Mouse (Mus musculus) embryonic facial prominence, embryonic 15.5 days (tissue): Measurements from ENCODE around the gene Ano6. TPM values are rescaled to one million over a fixed set of nuclear protein-coding genes. Genes with fewer than 3 reads are reported as not detected.

ENCODE experiments used
- ATAC-seq: fragments of 200-750 bp; cut with Nextera tagmentation; 2 replicates; pipeline ENCODE4 v1.8.0; 2017; ENCODE audit warnings: low read depth, moderate TSS enrichment; ENCODE audit not compliant: insufficient number of reproducible peaks, low FRiP score, low TSS enrichment
- H3K27ac ChIP-seq: fragments of 300-500 bp; sonication (generic); replicated peaks from 2 replicates; pipeline ENCODE4 v1.5.1; 2015; ENCODE audit warnings: mild to moderate bottlenecking, inconsistent platforms
- H3K27me3 ChIP-seq: fragments of 300-500 bp; sonication (generic); 2 replicates; pipeline ENCODE4 v1.6.1; 2015; ENCODE audit warnings: inconsistent platforms
- H3K36me3 ChIP-seq: fragments of 300-500 bp; sonication (generic); 2 replicates; pipeline ENCODE4 v1.6.1; 2015; ENCODE audit warnings: mild to moderate bottlenecking, inconsistent platforms
- H3K4me1 ChIP-seq: fragments of 300-500 bp; sonication (generic); 2 replicates; pipeline ENCODE4 v1.6.1; 2015; ENCODE audit warnings: inconsistent platforms
- H3K4me2 ChIP-seq: fragments of 300-500 bp; sonication (generic); replicated peaks from 2 replicates; pipeline ENCODE4 v1.6.1; 2015; ENCODE audit warnings: mild to moderate bottlenecking, inconsistent platforms
- H3K4me3 ChIP-seq: fragments of 300-500 bp; sonication (generic); replicated peaks from 2 replicates; pipeline ENCODE4 v1.5.1; 2015; ENCODE audit warnings: mild to moderate bottlenecking, inconsistent platforms
- H3K9ac ChIP-seq: fragments of 300-500 bp; sonication (generic); 2 replicates; pipeline ENCODE4 v1.6.1; 2015; ENCODE audit warnings: inconsistent platforms
- H3K9me3 ChIP-seq: fragments of 300-500 bp; sonication (generic); replicated peaks from 2 replicates; pipeline ENCODE4 v1.6.1; 2016; ENCODE audit warnings: inconsistent platforms
- WGBS: fragments of 180-500 bp; shearing (Covaris S2); methylation state at CpG from one replicate; pipeline ENCODE4 v1.1.7; 2015; 5-methylcytosine and 5-hydroxymethylcytosine counted together
- polyA plus RNA-seq: library from polyadenylated mRNA; unstranded; fragments of >200 nt; fragmentation: Nextera tagmentation; extraction: Ambion mirVana; gene quantifications from 2 replicates; pipeline ENCODE4 v1.2.1, GENCODE M21; 2015

Ano6 gene
- polyA plus RNA-seq, 1 experiment from 2014 or later: 51.5 TPM

GRCm38 (mm10) chr15:95921639-95922038 is 131.0 kb downstream of the Ano6 start:
- Histone ChIP-seq H3K4me2 (no peak overlapping the region), H3K36me3 (peaks cover 15% of the 10 kb centered on the region; the same call in 1 of the 2 replicates), H3K27ac (no peak overlapping the region), H3K9me3 (no peaks in the 10 kb centered on the region), H3K9ac (no peak overlapping the region), H3K4me3 (no peak overlapping the region), H3K27me3 (no peaks in the 10 kb centered on the region), H3K4me1 (peaks cover 23% of the 10 kb centered on the region)
- 83% methylated on average over 4 of the region's 4 CpGs for WGBS
- ATAC-seq: no peak

DNA sequence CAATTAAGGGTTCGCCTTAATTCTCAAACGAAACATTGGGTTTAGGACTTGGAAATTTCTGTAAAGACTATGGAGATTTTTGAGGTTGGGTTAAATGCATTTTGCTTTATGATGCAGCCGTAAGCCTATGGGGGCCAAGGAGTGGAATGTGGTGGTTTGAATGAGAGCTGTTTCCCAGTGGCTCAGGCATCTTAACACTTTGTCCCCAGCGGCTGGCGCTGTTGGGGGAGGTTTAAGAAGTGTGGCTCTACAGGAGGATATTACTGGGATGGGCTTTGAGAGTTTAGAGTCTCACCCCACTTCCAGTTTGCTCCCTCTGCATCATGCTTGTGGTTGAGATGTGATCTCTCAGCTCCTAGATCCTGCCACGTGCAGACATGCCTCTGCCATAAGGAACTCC is 131.9 kb downstream of the Ano6 start:
- Histone ChIP-seq H3K4me2 (no peak overlapping the region), H3K36me3 (peaks cover 10% of the 10 kb centered on the region; the same call in 1 of the 2 replicates), H3K9me3 (no peaks in the 10 kb centered on the region), H3K27ac (no peak overlapping the region), H3K9ac (no peak overlapping the region), H3K4me1 (peaks cover 23% of the 10 kb centered on the region), H3K4me3 (no peak overlapping the region), H3K27me3 (no peaks in the 10 kb centered on the region)
- 68% methylated on average over 6 of the region's 6 CpGs for whole genome bisulfite sequencing
- ATAC-seq: no peak

- 85% methylated on average over 8 of the region's 8 CpGs for WGBS
Observed at GRCm38 (mm10) chr15:95925334-95925986, 134.8 kb downstream of the Ano6 start.

GRCm38 (mm10) chr15:95929087-95929486 is 138.4 kb downstream of the Ano6 start:
- H3K9me3 ChIP-seq: no peaks in the 10 kb centered on the region
- H3K36me3 ChIP-seq: peaks cover 47% of the 10 kb centered on the region
- ATAC-seq: no peak
- 88% methylated on average over 6 of the region's 6 CpGs for WGBS
- no peaks in the 10 kb centered on the region for H3K27me3 ChIP-seq
- peaks cover 18% of the 10 kb centered on the region for H3K4me1 ChIP-seq
- no peak overlapping the region for H3K9ac ChIP-seq
- H3K4me3 ChIP-seq: no peak overlapping the region
- H3K4me2 ChIP-seq: no peak overlapping the region
- no peak overlapping the region for H3K27ac ChIP-seq

More at GRCm38 (mm10) chr15:95925334-95925986, 134.8 kb downstream of the Ano6 start:
- Histone ChIP-seq H3K9me3 (no peaks in the 10 kb centered on the region), H3K27me3 (no peaks in the 10 kb centered on the region), H3K4me1 (peaks cover 10% of the 10 kb centered on the region; the same call in 1 of the 2 replicates), H3K4me3 (no peak overlapping the region), H3K27ac (no peak overlapping the region), H3K9ac (no peak overlapping the region), H3K36me3 (peaks cover 28% of the 10 kb centered on the region), H3K4me2 (no peak overlapping the region)
- ATAC-seq: no peak

DNA sequence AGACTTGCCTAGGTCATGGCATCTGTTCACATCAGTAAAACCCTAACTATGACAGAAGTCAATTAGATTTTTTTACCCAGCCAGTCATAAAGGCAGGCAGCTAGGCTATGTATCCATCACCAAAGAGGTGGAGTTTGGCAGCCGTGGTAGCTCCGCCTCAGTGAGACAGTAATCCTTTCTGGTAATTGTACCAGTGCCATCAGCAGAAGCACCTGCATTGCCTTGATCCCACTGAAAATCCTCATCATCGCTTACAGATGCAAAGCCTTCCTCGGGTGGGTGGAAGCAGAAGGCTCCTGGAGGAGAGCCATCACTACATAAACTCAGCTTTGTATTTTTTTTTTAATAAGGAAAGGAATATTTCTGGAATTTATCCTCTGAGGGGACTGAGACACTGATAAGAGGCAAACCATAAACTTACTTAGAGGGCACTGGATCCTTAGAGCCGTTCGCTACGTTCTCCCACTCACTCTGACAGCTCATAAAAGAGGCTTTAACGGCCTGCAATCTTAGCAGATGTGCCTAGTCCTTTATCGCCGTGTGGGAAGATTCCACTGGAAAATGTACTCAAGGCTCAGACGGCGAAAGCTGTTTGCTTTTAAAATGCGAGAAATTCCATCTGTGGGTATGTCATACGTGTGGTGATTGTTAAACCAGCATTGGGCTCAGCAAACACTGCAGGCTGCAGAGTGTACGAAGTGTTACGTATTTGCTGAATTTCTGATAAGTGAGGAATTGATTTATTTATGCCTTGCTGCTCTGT is 140.6 kb downstream of the Ano6 start:
- no peaks in the 10 kb centered on the region for H3K9me3 ChIP-seq
- H3K36me3 ChIP-seq: peaks cover 47% of the 10 kb centered on the region
- H3K4me1 ChIP-seq: peaks cover 18% of the 10 kb centered on the region
- H3K4me2 ChIP-seq: no peak overlapping the region
- no peaks in the 10 kb centered on the region for H3K27me3 ChIP-seq
- H3K27ac ChIP-seq: peak overlapping the region; percentile 66
- H3K4me3 ChIP-seq: no peak overlapping the region
- no peak overlapping the region for H3K9ac ChIP-seq
- WGBS: 45% methylated on average over 16 of the region's 16 CpGs
- no peak for ATAC-seq

- Histone ChIP-seq H3K27me3 (no peaks in the 10 kb centered on the region), H3K4me1 (peaks cover 18% of the 10 kb centered on the region), H3K4me2 (no peak overlapping the region), H3K9ac (no peak overlapping the region), H3K4me3 (no peak overlapping the region), H3K36me3 (peaks cover 47% of the 10 kb centered on the region), H3K27ac (peak overlapping the region; percentile 66), H3K9me3 (no peaks in the 10 kb centered on the region)
- ATAC-seq: no peak
- WGBS: 83% methylated on average over 5 of the region's 5 CpGs
Observed at GRCm38 (mm10) chr15:95932358-95932757, 141.7 kb downstream of the Ano6 start.

GRCm38 (mm10) chr15:95935141-95935540 is 144.5 kb downstream of the Ano6 start:
- Histone ChIP-seq H3K4me2 (no peak overlapping the region), H3K4me3 (no peak overlapping the region), H3K9ac (no peak overlapping the region), H3K9me3 (no peaks in the 10 kb centered on the region), H3K4me1 (peaks cover 18% of the 10 kb centered on the region), H3K36me3 (peaks cover 45% of the 10 kb centered on the region), H3K27me3 (no peaks in the 10 kb centered on the region), H3K27ac (no peak overlapping the region)
- no peak for ATAC-seq
- 73% methylated on average over 11 of the region's 11 CpGs for WGBS

DNA sequence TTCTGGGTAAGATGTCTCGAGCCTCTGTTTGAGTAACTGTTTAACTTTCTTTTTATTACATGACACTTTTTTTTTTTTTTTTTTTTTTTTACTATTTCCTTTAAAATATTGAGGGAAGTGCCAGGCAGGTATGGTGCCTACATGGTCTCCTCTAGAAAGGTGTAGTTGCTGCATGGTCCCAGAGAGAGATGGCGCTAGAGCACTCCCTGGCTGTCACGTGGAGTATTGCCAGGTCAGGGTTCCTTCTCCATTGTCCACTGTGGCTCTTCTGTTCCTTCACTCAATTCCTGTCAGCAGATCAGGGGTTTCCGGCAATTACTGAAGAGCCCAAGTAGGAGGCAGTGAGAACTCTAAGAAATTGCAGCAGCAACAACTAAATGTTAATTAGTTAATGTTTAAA is 152.8 kb downstream of the Ano6 start:
- ATAC-seq: no peak
- peaks cover 33% of the 10 kb centered on the region for H3K36me3 ChIP-seq
- 63% methylated on average over 4 of the region's 4 CpGs for WGBS

DNA sequence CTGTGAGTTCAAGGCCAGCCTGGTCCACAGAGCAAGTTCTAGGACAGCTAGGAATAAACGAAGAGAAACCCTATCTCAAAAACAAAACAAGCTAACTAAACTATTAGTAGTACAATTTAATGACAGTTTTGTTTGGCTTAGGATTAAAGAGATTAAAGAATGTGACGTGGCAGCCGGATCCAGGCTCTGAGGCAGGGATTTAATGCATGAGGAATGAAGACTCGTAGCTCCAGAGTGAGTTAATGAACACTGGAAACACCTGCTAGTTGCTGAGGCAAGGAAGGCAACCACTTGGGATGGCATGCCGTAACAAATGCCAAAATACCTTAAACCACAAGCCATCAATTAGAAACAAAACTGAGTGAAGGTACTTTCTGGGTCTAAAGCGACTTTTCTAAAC is 153.7 kb downstream of the Ano6 start:
- H3K9ac ChIP-seq: no peak overlapping the region
- no peak overlapping the region for H3K4me3 ChIP-seq
- H3K4me2 ChIP-seq: no peak overlapping the region
- no peak for ATAC-seq
- peaks cover 33% of the 10 kb centered on the region for H3K36me3 ChIP-seq
- 57% methylated on average over 6 of the region's 6 CpGs for WGBS
- H3K27ac ChIP-seq: no peak overlapping the region
- peaks cover 9% of the 10 kb centered on the region; the same call in 1 of the 2 replicates for H3K4me1 ChIP-seq
- no peaks in the 10 kb centered on the region for H3K27me3 ChIP-seq
- no peaks in the 10 kb centered on the region for H3K9me3 ChIP-seq

More for the DNA sequence above, 152.8 kb downstream of the Ano6 start:
- H3K9me3 ChIP-seq: no peaks in the 10 kb centered on the region
- H3K27me3 ChIP-seq: no peaks in the 10 kb centered on the region
- H3K27ac ChIP-seq: no peak overlapping the region
- no peak overlapping the region for H3K9ac ChIP-seq
- H3K4me3 ChIP-seq: no peak overlapping the region
- peaks cover 9% of the 10 kb centered on the region; the same call in 1 of the 2 replicates for H3K4me1 ChIP-seq
- H3K4me2 ChIP-seq: no peak overlapping the region

GRCm38 (mm10) chr15:95945951-95946708 is 155.5 kb downstream of the Ano6 start:
- H3K36me3 ChIP-seq: peaks cover 41% of the 10 kb centered on the region
- peaks cover 9% of the 10 kb centered on the region; the same call in 1 of the 2 replicates for H3K4me1 ChIP-seq
- no peak overlapping the region; the same call in 1 of the 2 replicates for H3K27ac ChIP-seq
- H3K27me3 ChIP-seq: no peaks in the 10 kb centered on the region
- no peak for ATAC-seq
- no peak overlapping the region for H3K4me2 ChIP-seq
- H3K9ac ChIP-seq: no peak overlapping the region
- no peak overlapping the region for H3K4me3 ChIP-seq
- WGBS: 46% methylated on average over 11 of the region's 11 CpGs
- H3K9me3 ChIP-seq: no peaks in the 10 kb centered on the region

DNA sequence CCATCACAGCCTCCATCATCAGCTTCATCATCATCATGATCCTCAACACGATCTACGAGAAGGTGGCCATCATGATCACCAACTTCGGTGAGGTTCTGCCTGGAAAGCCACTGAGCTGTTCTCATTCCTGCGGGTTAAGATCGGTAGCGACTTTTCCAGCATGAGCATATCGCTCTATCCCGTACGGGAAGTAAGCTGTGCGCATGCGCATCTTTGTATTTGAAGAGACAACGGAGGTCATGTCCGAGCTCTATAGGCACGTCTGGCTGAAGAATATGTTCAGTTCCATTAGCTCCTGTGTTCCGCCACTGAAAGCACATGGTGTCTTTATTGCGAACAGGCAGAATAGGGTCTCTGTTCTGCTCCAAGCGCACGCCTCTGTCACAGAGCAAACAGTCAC is 157.8 kb downstream of the Ano6 start:
- Histone ChIP-seq H3K4me2 (no peak overlapping the region), H3K4me1 (peaks cover 12% of the 10 kb centered on the region; the same call in 1 of the 2 replicates), H3K9ac (no peak overlapping the region), H3K27ac (no peak overlapping the region), H3K9me3 (no peaks in the 10 kb centered on the region), H3K27me3 (no peaks in the 10 kb centered on the region), H3K36me3 (peaks cover 37% of the 10 kb centered on the region), H3K4me3 (no peak overlapping the region)
- WGBS: 94% methylated on average over 18 of the region's 18 CpGs
- ATAC-seq: no peak
